Mouse (Mus musculus) kidney, postnatal 0 days (tissue): ENCODE results near the gene Fads3. TPM values are rescaled to one million over a fixed set of nuclear protein-coding genes. Genes with fewer than 3 reads are reported as not detected.
A peak's percentile ranks its signal among the peaks of the same experiment; 100 is the strongest.

Source experiments
- ATAC-seq: fragments of 200-750 bp; cut with Nextera tagmentation; replicated peaks from 2 replicates; pipeline ENCODE4 v1.8.0; 2017; ENCODE audit warnings: low read depth, moderate number of reproducible peaks, moderate TSS enrichment, moderate library complexity; ENCODE audit not compliant: low FRiP score
- DNase-seq: peaks from one replicate; pipeline ENCODE4 v3.0.0-alpha.2; 2016; ENCODE audit warnings: low spot score
- H3K27ac ChIP-seq: fragments of 300-500 bp; sonication (generic); 2 replicates; pipeline ENCODE4 v1.5.1; 2014; ENCODE audit warnings: mild to moderate bottlenecking
- H3K27me3 ChIP-seq: fragments of 300-500 bp; sonication (generic); 2 replicates; pipeline ENCODE4 v1.6.1; 2014; ENCODE audit warnings: low read length, mixed read lengths; ENCODE audit not compliant: insufficient read depth
- H3K36me3 ChIP-seq: fragments of 300-500 bp; sonication (generic); 2 replicates; pipeline ENCODE4 v1.6.1; 2014; ENCODE audit warnings: low read length, mixed read lengths; ENCODE audit not compliant: insufficient read depth
- H3K4me1 ChIP-seq: fragments of 300-500 bp; sonication (generic); replicated peaks from 2 replicates; pipeline ENCODE4 v1.6.1; 2014; ENCODE audit warnings: antibody characterized with exemption, low read length, mixed read lengths; ENCODE audit not compliant: insufficient read depth
- H3K4me2 ChIP-seq: fragments of 300-500 bp; sonication (generic); 2 replicates; pipeline ENCODE4 v1.6.1; 2014; ENCODE audit warnings: mild to moderate bottlenecking, low read length, moderate library complexity, mixed read lengths
- H3K4me3 ChIP-seq: fragments of 300-500 bp; sonication (generic); replicated peaks from 2 replicates; pipeline ENCODE4 v1.5.1; 2014; ENCODE audit warnings: low read depth, low read length
- H3K9ac ChIP-seq: fragments of 300-500 bp; sonication (generic); 2 replicates; pipeline ENCODE4 v1.6.1; 2014; ENCODE audit warnings: low read depth, low read length
- H3K9me3 ChIP-seq: fragments of 300-500 bp; sonication (generic); replicated peaks from 2 replicates; pipeline ENCODE4 v1.6.1; 2016; ENCODE audit warnings: low read length, inconsistent platforms, mixed read lengths
- CTCF ChIP-seq: IDR thresholded peaks from 2 replicates; pipeline ENCODE4 v1.5.1; 2016; ENCODE audit warnings: antibody characterized with exemption, low read depth, mild to moderate bottlenecking, moderate library complexity
- WGBS: fragments of 180-500 bp; shearing (Covaris S2); extraction: QIAGEN DNeasy Blood & Tissue Kit; methylation state at CpG from one replicate; pipeline ENCODE4 v1.1.7; 2014; 5-methylcytosine and 5-hydroxymethylcytosine counted together
- polyA plus RNA-seq: library from polyadenylated mRNA; unstranded; fragments of >200 nt; fragmentation: Nextera tagmentation; extraction: Ambion mirVana; gene quantifications from 2 replicates; pipeline ENCODE4 v1.2.1, GENCODE M21; 2015

Fads3 gene
- polyA plus RNA-seq, 1 experiment from 2014 or later = 35.0 TPM

DNA sequence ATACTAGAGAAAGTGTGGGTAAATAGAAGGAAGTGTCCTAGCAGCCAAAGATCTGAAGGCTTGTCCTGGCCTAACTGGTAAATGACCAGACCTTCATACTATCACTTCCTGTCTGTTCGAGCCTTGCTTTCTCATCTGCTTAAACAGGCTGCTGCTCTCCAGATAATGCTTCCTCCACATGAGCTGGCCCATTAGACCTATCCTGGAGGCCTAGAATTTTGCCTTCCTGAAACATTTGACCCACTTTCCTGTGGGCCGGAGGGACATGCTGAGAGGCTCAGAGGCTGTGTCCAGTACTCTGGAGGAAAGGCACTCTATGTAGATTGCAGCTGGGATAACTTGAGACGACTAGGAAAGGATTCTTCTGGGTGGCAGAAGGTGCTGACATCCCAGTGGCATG is 40.7 kb downstream of the Fads3 start:
- 72% methylated on average over 3 of the region's 3 CpGs for WGBS
- ATAC-seq = no peak
- DNase-seq = no peak
- Histone ChIP-seq H3K9me3 (no peaks in the 10 kb centered on the region), H3K27me3 (no peaks in the 10 kb centered on the region), H3K27ac (no peak overlapping the region), H3K4me2 (no peak overlapping the region), H3K9ac (no peak overlapping the region), H3K36me3 (peaks cover 50% of the 10 kb centered on the region), H3K4me1 (no peaks in the 10 kb centered on the region), H3K4me3 (no peak overlapping the region)
- no peak for TF ChIP-seq CTCF

GRCm38 (mm10) chr19:10085454-10085853 is 44.1 kb downstream of the Fads3 start:
- H3K27me3 ChIP-seq = no peaks in the 10 kb centered on the region
- 76% methylated on average over 9 of the region's 9 CpGs for WGBS
- no peak for TF ChIP-seq CTCF
- no peak for ATAC-seq
- H3K4me3 ChIP-seq = no peak overlapping the region
- H3K9ac ChIP-seq = no peak overlapping the region
- H3K36me3 ChIP-seq = peaks cover 51% of the 10 kb centered on the region
- no peaks in the 10 kb centered on the region for H3K9me3 ChIP-seq
- H3K4me2 ChIP-seq = no peak overlapping the region
- peak; percentile 26 for DNase-seq
- no peaks in the 10 kb centered on the region for H3K4me1 ChIP-seq
- no peak overlapping the region for H3K27ac ChIP-seq

DNA sequence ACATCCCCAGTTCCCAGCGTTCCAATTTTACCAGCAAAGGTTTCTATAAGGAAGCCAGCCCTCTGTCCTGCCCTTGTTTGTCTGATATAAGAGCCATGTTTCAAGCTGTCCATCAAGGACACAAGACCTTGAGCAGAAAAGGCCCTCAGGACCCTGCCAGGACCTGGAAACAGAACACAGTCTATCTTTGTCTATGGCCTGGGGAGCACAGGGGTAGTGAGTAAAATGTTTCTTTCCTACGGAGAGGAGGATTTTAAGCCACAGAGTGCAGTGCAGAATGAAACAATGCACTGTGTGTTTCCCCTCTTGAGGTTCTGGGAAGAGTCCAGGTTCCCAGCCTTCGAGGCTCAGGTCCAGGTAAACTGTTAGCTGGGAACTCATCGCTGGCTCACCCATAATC is 45.6 kb downstream of the Fads3 start:
- Histone ChIP-seq H3K4me2 (no peak overlapping the region), H3K27me3 (no peaks in the 10 kb centered on the region), H3K4me1 (no peaks in the 10 kb centered on the region), H3K9me3 (no peaks in the 10 kb centered on the region), H3K9ac (no peak overlapping the region), H3K4me3 (no peak overlapping the region), H3K36me3 (peaks cover 54% of the 10 kb centered on the region), H3K27ac (no peak overlapping the region)
- ATAC-seq (no peak), DNase-seq (no peak)
- WGBS = 90% methylated on average over 4 of the region's 4 CpGs
- no peak for TF ChIP-seq CTCF

DNA sequence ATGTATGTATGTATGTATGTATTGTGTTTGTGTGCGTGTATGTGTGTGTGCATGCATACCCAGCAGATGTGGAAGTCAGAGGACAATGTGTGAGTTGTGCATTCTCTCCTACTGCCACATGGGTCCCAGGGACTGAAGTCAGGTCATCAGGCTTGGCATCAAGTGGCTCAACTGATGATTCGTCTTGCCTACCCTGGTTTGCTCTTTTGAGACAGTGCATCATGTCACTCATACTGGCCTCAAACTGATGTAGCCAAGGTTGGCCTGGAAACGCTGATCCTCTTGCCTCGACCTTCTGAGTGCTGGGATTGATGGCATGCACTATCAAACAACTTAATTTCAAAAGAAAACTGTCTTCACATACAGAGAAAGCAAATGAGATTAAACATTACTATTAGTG is 52.5 kb downstream of the Fads3 start:
- no peak overlapping the region for H3K4me2 ChIP-seq
- no peak overlapping the region for H3K9ac ChIP-seq
- H3K9me3 ChIP-seq = no peaks in the 10 kb centered on the region
- H3K27ac ChIP-seq = no peak overlapping the region
- WGBS = 93% methylated on average over 4 of the region's 4 CpGs
- no peaks in the 10 kb centered on the region for H3K4me1 ChIP-seq
- DNase-seq = no peak
- H3K4me3 ChIP-seq = no peak overlapping the region
- no peaks in the 10 kb centered on the region for H3K27me3 ChIP-seq
- ATAC-seq = no peak
- TF ChIP-seq CTCF = no peak
- H3K36me3 ChIP-seq = peaks cover 26% of the 10 kb centered on the region

- Histone ChIP-seq H3K36me3 (peaks cover 22% of the 10 kb centered on the region), H3K4me3 (no peak overlapping the region), H3K9me3 (no peaks in the 10 kb centered on the region), H3K27ac (no peak overlapping the region), H3K27me3 (no peaks in the 10 kb centered on the region), H3K9ac (no peak overlapping the region), H3K4me1 (peaks cover 2% of the 10 kb centered on the region), H3K4me2 (no peak overlapping the region)
- DNase-seq = no peak
- 75% methylated on average over 4 of the region's 4 CpGs for WGBS
- TF ChIP-seq CTCF = no peak
- no peak for ATAC-seq
These were observed 53.3 kb downstream of the Fads3 start for GRCm38 (mm10) chr19:10094695-10095094.

- no peak overlapping the region for H3K4me3 ChIP-seq
- WGBS = 83% methylated on average over 2 of the region's 2 CpGs
- H3K4me1 ChIP-seq = peaks cover 8% of the 10 kb centered on the region
- H3K9me3 ChIP-seq = no peaks in the 10 kb centered on the region
- H3K36me3 ChIP-seq = peaks cover 5% of the 10 kb centered on the region; the same call in 1 of the 2 replicates
- H3K27me3 ChIP-seq = no peaks in the 10 kb centered on the region
- no peak for DNase-seq
- H3K9ac ChIP-seq = no peak overlapping the region
- H3K27ac ChIP-seq = no peak overlapping the region
- no peak overlapping the region for H3K4me2 ChIP-seq
- ATAC-seq = no peak
- TF ChIP-seq CTCF = no peak
These were observed 55.1 kb downstream of the Fads3 start for GRCm38 (mm10) chr19:10096371-10096876.

DNA sequence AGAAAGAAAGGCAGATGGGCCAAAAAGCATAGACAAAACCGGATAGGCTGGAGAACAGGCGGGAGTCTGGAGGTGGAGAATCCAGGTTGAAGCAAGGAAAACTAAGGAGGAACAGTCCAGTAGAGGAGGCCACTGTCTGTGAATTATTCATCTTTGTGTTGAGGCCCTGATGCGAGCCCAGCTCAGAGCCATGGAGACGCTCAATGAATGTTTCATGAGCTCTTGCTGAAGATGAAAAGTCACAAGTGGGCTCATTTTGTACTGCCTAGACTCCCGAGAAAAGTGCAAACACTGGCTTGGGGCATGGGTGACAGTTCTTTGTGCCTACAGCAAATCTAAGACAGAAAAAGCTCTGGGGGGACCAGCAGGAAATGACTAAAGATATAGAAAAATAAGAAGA is 56.5 kb downstream of the Fads3 start:
- Histone ChIP-seq H3K27me3 (no peaks in the 10 kb centered on the region), H3K9me3 (no peaks in the 10 kb centered on the region), H3K36me3 (0 out of 2 replicates have a peak, but pooled peaks cover 3% of the 10 kb centered on the region), H3K4me1 (peaks cover 12% of the 10 kb centered on the region), H3K4me2 (no peak overlapping the region), H3K4me3 (no peak overlapping the region), H3K27ac (no peak overlapping the region), H3K9ac (no peak overlapping the region)
- TF ChIP-seq CTCF = no peak
- 79% methylated on average over 5 of the region's 5 CpGs for WGBS
- DNase-seq (no peak), ATAC-seq (no peak)
